Mouse (Mus musculus): ENCODE data around the gene Ccdc93. TPM values are rescaled to one million over a fixed set of nuclear protein-coding genes. Genes with fewer than 3 reads are reported as not detected.
A peak's percentile ranks its signal among the peaks of the same experiment; 100 is the strongest.

Gene Ccdc93
- polyA plus RNA-seq, 1 experiment from 2014 or later: 6.8 TPM

- H3K27ac ChIP-seq: no peak overlapping the region
- no peak overlapping the region for H3K4me3 ChIP-seq
- H3K9me3 ChIP-seq: no peaks in the 10 kb centered on the region
- no peaks in the 10 kb centered on the region for H3K4me1 ChIP-seq
- no peaks in the 10 kb centered on the region for H3K36me3 ChIP-seq
- DNase-seq (ENCODE audit: low spot score): no peak
- H3K27me3 ChIP-seq (ENCODE audit: insufficient read depth, poor library complexity, severe bottlenecking): no peaks in the 10 kb centered on the region
- 29% methylated on average over 4 of the region's 4 CpGs for WGBS
Measured at GRCm38 (mm10) chr1:121400243-121400642, 30.6 kb upstream of the Ccdc93 start.

DNA sequence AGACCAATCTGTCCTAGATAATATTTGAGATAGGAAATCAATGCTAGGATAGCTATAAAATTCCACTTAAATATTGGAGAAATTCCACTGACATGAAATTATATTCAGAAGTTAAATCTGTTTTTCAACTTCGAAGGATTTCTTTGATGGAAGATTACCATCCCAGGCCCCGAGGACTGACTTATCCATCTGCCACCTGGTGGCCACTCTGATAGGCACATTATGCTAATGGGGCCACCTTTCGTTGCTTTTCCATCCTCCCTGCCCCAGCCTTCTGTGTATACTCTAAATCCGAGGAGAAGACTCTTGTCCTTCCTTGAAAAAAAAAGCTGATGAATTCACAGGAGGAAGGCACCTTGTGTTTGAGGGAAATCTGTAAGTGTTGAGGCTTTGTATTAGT, 11.8 kb upstream of the Ccdc93 start:
- WGBS: 43% methylated on average over 4 of the region's 4 CpGs
- Histone ChIP-seq H3K27ac (no peak overlapping the region), H3K4me3 (no peak overlapping the region), H3K27me3 (ENCODE audit: insufficient read depth, poor library complexity, severe bottlenecking) (no peaks in the 10 kb centered on the region), H3K9me3 (no peaks in the 10 kb centered on the region), H3K4me1 (no peaks in the 10 kb centered on the region), H3K36me3 (no peaks in the 10 kb centered on the region)
- no peak for DNase-seq (ENCODE audit: low spot score)

DNA sequence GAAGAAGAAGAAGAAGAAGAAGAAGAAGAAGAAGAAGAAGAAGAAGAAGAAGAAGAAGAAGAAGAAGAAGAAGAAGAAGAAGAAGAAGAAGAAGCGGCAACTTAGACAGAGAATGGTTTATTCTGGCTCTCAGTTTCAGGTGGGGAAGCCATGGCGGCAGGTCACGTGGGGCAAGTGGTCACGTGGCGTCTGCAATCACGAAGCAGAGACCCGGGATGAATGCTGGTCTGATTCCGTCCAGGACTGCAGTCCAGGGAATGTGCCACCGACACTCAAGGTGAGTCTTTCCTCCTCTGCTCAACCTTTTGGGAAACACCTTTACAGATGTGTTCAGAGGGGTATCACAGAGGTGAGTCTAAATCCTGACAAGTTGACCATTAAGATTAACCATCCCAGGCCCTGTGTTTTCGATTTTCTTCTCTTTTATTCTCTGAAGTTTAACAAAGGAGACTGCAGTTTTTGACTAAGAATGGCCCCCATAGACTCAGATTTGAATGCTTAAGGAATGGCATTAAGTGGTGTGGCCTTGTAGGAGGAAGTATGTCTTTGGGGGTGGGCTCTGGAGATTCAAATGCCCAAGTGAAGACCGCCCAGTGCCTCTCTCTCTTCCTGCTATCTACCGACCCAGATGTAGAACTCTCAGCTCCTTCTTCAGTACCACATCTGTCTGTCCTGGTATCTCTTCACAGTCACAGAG, 11.1 kb upstream of the Ccdc93 start:
- Histone ChIP-seq H3K9me3 (no peaks in the 10 kb centered on the region), H3K4me1 (no peaks in the 10 kb centered on the region), H3K27me3 (ENCODE audit: insufficient read depth, poor library complexity, severe bottlenecking) (no peaks in the 10 kb centered on the region), H3K36me3 (no peaks in the 10 kb centered on the region), H3K4me3 (no peak overlapping the region), H3K27ac (no peak overlapping the region)
- no peak for DNase-seq (ENCODE audit: low spot score)
- 82% methylated on average over 12 of the region's 12 CpGs for WGBS

DNA sequence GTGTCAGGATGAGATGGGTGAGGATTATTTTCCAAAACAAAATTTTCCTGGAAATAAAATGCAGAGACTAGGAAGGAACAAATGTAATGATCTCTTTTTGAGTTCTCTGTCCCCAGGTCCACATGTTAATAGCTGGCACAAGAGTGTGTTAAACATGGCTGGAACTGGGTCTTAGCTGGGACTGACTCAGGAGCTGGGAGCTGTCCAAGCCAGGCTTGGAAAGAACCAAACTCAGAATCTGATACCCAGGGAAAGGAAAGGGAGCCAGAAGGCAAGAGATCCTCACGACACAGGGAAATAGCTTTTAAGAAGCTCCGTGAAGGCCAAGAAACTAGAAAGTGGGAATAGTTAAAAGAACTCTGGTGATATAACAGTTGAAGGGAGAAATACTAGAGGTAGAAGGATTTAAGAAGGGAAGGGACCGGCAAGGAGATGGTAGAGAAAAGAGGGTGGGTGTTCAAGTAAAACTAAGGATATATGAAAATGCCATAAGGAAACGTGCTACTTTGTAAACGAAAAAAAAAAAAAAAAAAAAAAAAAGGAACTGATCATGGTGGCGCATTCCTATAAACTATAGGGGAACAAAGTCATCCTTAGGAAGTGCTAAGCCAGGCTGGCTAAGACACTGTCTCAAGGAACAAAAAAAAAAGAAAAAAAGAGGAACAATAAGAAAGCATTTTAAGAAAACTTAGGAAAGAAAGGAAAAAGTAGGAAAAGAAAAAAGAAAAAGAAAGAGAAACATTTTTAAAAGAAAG, 489 bp upstream of the Ccdc93 start:
- DNase-seq (ENCODE audit: low spot score): no peak
- Histone ChIP-seq H3K9me3 (no peaks in the 10 kb centered on the region), H3K27ac (no peak overlapping the region; the same call in 1 of the 2 replicates), H3K4me1 (peaks cover 9% of the 10 kb centered on the region; the same call in 1 of the 2 replicates), H3K4me3 (peak overlapping the region; percentile 86), H3K27me3 (ENCODE audit: insufficient read depth, poor library complexity, severe bottlenecking) (no peaks in the 10 kb centered on the region), H3K36me3 (0 out of 2 replicates have a peak, but pooled peaks cover 3% of the 10 kb centered on the region)
- WGBS: 25% methylated on average over 6 of the region's 6 CpGs

DNA sequence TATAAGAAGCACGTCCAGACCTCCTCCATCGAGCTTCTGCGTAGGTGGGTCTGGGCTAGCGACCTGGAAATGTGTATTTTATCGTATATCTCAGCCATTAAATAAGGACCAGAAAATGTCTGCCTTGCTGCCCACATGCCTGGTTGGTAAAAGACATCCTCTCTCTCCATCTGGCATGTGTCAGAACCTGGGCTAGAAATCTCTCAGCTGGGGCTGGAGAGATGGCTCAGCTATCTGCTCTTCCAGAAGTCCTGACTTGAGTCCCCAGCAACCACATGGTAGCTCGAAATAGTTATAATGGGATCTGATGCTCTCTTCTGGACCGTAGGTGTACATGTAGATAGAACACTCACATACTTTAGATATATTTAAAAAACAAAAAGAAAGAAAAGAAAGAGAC, 5.1 kb downstream of the Ccdc93 start:
- WGBS: 90% methylated on average over 7 of the region's 7 CpGs
- Histone ChIP-seq H3K9me3 (no peaks in the 10 kb centered on the region), H3K4me1 (peaks cover 9% of the 10 kb centered on the region; the same call in 1 of the 2 replicates), H3K27ac (no peak overlapping the region), H3K27me3 (ENCODE audit: insufficient read depth, poor library complexity, severe bottlenecking) (no peaks in the 10 kb centered on the region), H3K4me3 (no peak overlapping the region), H3K36me3 (peaks cover 23% of the 10 kb centered on the region)
- DNase-seq (ENCODE audit: low spot score): no peak

DNA sequence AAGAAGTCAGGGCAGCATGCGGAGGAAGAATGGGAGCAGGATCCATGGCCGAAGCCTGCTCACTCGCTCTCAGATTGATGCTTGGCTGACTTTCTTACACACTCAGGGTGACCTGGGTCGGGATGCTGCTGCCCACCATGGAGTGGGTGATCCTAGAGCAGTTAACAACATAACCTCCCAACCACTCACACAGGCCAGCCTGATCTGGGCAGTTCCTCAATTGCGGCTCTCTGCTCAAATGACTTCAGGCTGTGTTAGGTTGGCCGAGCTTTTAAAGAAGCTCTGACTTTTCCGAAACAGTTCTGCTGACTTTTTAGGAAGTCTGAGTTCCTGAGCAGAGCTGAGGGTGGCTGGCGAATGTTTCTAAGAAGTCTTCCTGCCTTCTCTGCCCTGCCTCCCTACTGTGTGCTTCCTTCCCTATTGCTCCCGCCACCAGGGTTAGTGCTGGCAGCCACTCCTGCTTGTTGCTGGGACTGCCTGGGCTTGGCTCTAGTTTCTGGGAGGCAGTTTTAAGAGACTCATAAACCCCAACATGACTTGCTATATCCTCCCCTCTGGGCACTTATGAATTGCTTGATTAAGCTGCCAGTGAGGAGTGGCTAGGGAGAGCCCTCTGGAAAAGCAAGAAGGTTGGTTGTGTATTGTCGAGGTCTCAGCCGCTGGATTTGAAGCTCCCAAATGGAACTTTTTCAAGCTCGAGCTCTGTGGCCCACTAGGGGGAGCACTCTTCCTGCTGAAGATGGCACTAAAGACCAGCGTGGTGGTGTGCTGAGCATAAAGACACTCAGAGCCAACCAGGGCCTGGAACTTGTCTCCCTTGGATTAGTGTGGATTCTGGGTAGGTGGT, 9.9 kb downstream of the Ccdc93 start:
- no peaks in the 10 kb centered on the region for H3K27me3 ChIP-seq (ENCODE audit: insufficient read depth, poor library complexity, severe bottlenecking)
- 62% methylated on average over 13 of the region's 13 CpGs for WGBS
- H3K27ac ChIP-seq: no peak overlapping the region
- peaks cover 54% of the 10 kb centered on the region for H3K36me3 ChIP-seq
- DNase-seq (ENCODE audit: low spot score): no peak
- H3K4me3 ChIP-seq: no peak overlapping the region
- no peaks in the 10 kb centered on the region for H3K9me3 ChIP-seq
- no peaks in the 10 kb centered on the region for H3K4me1 ChIP-seq

DNA sequence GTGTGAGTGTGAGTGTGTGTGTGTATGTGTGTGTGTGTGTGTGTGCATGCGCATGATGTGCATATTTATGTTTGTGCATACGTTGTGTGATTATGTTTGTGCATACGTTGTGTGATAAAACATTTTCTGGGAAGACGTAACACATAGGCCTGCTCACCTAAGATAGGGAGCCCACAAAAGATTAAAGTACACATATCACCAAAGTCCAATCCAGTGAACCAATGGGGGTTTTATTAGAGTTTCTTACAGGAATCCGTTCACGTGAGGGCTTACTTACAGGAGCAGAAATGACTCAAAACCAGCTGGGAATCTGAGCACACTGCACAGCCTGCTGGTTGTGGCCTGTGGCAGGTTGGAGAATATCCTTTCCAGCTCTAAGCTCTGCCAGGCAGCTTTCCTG, 13.3 kb downstream of the Ccdc93 start:
- Histone ChIP-seq H3K36me3 (peaks cover 60% of the 10 kb centered on the region), H3K27me3 (ENCODE audit: insufficient read depth, poor library complexity, severe bottlenecking) (no peaks in the 10 kb centered on the region), H3K4me1 (no peaks in the 10 kb centered on the region), H3K9me3 (no peaks in the 10 kb centered on the region), H3K4me3 (no peak overlapping the region), H3K27ac (no peak overlapping the region)
- DNase-seq (ENCODE audit: low spot score): no peak
- WGBS: 87% methylated on average over 6 of the region's 6 CpGs

DNA sequence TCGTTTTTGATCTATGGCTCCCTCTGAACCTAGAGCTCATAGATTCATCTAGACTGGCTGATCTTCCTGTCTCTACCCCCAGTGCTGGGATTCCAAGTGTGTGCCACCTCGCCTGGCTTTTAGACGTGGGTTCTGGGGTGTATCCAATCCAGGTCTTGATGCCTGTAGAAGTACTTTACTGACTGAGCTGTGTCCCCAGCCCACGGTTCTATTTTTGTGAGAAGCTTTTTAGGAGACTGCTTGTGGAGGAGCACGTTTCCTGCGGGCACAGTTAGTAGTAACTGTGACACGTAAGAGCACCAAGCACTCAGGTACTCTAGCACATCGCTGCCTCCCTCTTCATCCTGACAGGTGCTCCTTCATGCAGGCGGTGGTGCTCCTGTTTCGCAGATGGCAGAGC, 16.4 kb downstream of the Ccdc93 start:
- Histone ChIP-seq H3K36me3 (peaks cover 68% of the 10 kb centered on the region), H3K27me3 (ENCODE audit: insufficient read depth, poor library complexity, severe bottlenecking) (no peaks in the 10 kb centered on the region), H3K4me1 (0 out of 2 replicates have a peak, but pooled peaks cover under 1% of the 10 kb centered on the region), H3K27ac (no peak overlapping the region), H3K4me3 (no peak overlapping the region), H3K9me3 (no peaks in the 10 kb centered on the region)
- WGBS: 88% methylated on average over 10 of the region's 10 CpGs
- no peak for DNase-seq (ENCODE audit: low spot score)

DNA sequence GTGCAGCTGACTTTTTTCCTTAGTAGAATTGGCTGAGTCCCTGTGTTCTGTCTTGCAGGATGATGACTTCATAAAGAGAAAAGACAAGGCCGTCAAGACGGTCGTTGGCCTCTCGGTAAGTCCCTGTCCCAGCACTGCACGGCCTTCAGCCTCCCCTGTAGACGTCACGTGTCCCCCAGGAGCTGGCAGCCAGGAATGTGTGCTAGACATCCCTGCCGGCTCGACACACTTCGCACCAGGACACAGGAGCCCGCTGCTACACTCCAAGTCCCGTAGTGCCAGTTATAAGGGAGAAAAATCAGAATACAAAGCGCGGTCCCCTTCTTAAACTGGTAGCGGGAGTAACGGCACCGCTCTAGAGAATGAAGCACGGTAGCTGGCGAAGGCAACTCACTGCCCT, 17.3 kb downstream of the Ccdc93 start:
- DNase-seq (ENCODE audit: low spot score): no peak
- Histone ChIP-seq H3K27ac (no peak overlapping the region), H3K27me3 (ENCODE audit: insufficient read depth, poor library complexity, severe bottlenecking) (no peaks in the 10 kb centered on the region), H3K36me3 (peaks cover 60% of the 10 kb centered on the region), H3K4me1 (0 out of 2 replicates have a peak, but pooled peaks cover 4% of the 10 kb centered on the region), H3K9me3 (no peaks in the 10 kb centered on the region), H3K4me3 (no peak overlapping the region)
- WGBS: 93% methylated on average over 19 of the region's 19 CpGs

GRCm38 (mm10) chr1:121451009-121451408, 20.2 kb downstream of the Ccdc93 start:
- no peak for DNase-seq (ENCODE audit: low spot score)
- WGBS: 83% methylated on average over 7 of the region's 7 CpGs
- H3K9me3 ChIP-seq: no peaks in the 10 kb centered on the region
- H3K36me3 ChIP-seq: peaks cover 43% of the 10 kb centered on the region
- 0 out of 2 replicates have a peak, but pooled peaks cover 4% of the 10 kb centered on the region for H3K4me1 ChIP-seq
- no peaks in the 10 kb centered on the region for H3K27me3 ChIP-seq (ENCODE audit: insufficient read depth, poor library complexity, severe bottlenecking)
- H3K27ac ChIP-seq: no peak overlapping the region
- no peak overlapping the region for H3K4me3 ChIP-seq

- Histone ChIP-seq H3K4me3 (no peak overlapping the region), H3K27me3 (ENCODE audit: insufficient read depth, poor library complexity, severe bottlenecking) (no peaks in the 10 kb centered on the region), H3K27ac (no peak overlapping the region), H3K36me3 (peaks cover 35% of the 10 kb centered on the region), H3K4me1 (0 out of 2 replicates have a peak, but pooled peaks cover 4% of the 10 kb centered on the region), H3K9me3 (no peaks in the 10 kb centered on the region)
- no peak for DNase-seq (ENCODE audit: low spot score)
- 80% methylated on average over 6 of the region's 6 CpGs for WGBS
Measured at GRCm38 (mm10) chr1:121452498-121452897, 21.6 kb downstream of the Ccdc93 start.

- no peak for DNase-seq (ENCODE audit: low spot score)
- no peak overlapping the region for H3K4me3 ChIP-seq
- peaks cover 34% of the 10 kb centered on the region for H3K36me3 ChIP-seq
- no peak overlapping the region for H3K27ac ChIP-seq
- 0 out of 2 replicates have a peak, but pooled peaks cover 4% of the 10 kb centered on the region for H3K4me1 ChIP-seq
- no peaks in the 10 kb centered on the region for H3K9me3 ChIP-seq
- 83% methylated on average over 4 of the region's 4 CpGs for WGBS
- H3K27me3 ChIP-seq (ENCODE audit: insufficient read depth, poor library complexity, severe bottlenecking): no peaks in the 10 kb centered on the region
Measured at GRCm38 (mm10) chr1:121453053-121453452, 22.2 kb downstream of the Ccdc93 start.
